8 mouse cellular contexts compared by ENCODE assay signal in genomic region chr1:34841709-34842388, GRCm38 (mm10). TPM values are rescaled to one million over a fixed set of nuclear protein-coding genes. Genes with fewer than 3 reads are reported as not detected.
DNase-seq lines count a peak whose midpoint lies in the region; ATAC-seq and TF ChIP-seq lines count a peak whose summit lies in the region.

No protein-coding gene starts in this region.

- H3K9ac ChIP-seq in liver, adult 2 months (ENCODE audit: low read depth, low read length) = peak overlapping the region; percentile 98; the same call in 1 of the 2 replicates
- H3K9ac ChIP-seq in embryonic facial prominence, embryonic 11.5 days (replicated peaks; ENCODE audit: low read length) = peak overlapping the region; percentile 94

- H3K27ac ChIP-seq in liver, adult 2 months (replicated peaks; ENCODE audit: insufficient read depth, low read depth, low read length) = peak overlapping the region; percentile 63
- peak overlapping the region; percentile 95; the same call in 1 of the 2 replicates for H3K27ac ChIP-seq in embryonic facial prominence, embryonic 11.5 days (replicated peaks; ENCODE audit: low read depth, low read length)
- H3K27ac ChIP-seq in limb, embryonic 10.5 days = peak overlapping the region; percentile 98

- WGBS in liver, adult 2 months = 2% methylated on average over 12 of the region's 12 CpGs
- WGBS in embryonic facial prominence, embryonic 11.5 days = 2% methylated on average over 12 of the region's 12 CpGs
- 1% methylated on average over 12 of the region's 12 CpGs for WGBS in limb, embryonic 10.5 days

- peaks cover 23% of the 10 kb centered on the region; the same call in 1 of the 2 replicates for H3K79me2 ChIP-seq in liver, adult 2 months (ENCODE audit: control insufficient read depth, insufficient read depth, low read length)

- H3K4me3 ChIP-seq in liver, adult 2 months (ENCODE audit: insufficient read depth, low read depth, low read length) = peak overlapping the region; percentile 89
- peak overlapping the region; percentile 70 for H3K4me3 ChIP-seq in embryonic facial prominence, embryonic 11.5 days (ENCODE audit: low read depth, low read length)
- peak overlapping the region; percentile 74 for H3K4me3 ChIP-seq in limb, embryonic 10.5 days

- no peaks in the 10 kb centered on the region for H3K27me3 ChIP-seq in liver, adult 2 months (ENCODE audit: control insufficient read depth, insufficient read depth, low read length)
- no peaks in the 10 kb centered on the region for H3K27me3 ChIP-seq in embryonic facial prominence, embryonic 11.5 days (ENCODE audit: control insufficient read depth, insufficient read depth, low read length)
- no peaks in the 10 kb centered on the region for H3K27me3 ChIP-seq in limb, embryonic 10.5 days (ENCODE audit: low read depth, poor library complexity, severe bottlenecking)

- no peaks in the 10 kb centered on the region for H3K36me3 ChIP-seq in liver, adult 2 months (ENCODE audit: control insufficient read depth, insufficient read depth, low read length)
- no peaks in the 10 kb centered on the region; the same call in 1 of the 2 replicates for H3K36me3 ChIP-seq in embryonic facial prominence, embryonic 11.5 days (replicated peaks; ENCODE audit: control insufficient read depth, insufficient read depth, low read depth, low read length)
- peaks cover 17% of the 10 kb centered on the region for H3K36me3 ChIP-seq in limb, embryonic 10.5 days

- no peaks in the 10 kb centered on the region for H3K9me3 ChIP-seq in embryonic facial prominence, embryonic 11.5 days (replicated peaks; ENCODE audit: control insufficient read depth, low read length)
- no peaks in the 10 kb centered on the region for H3K9me3 ChIP-seq in limb, embryonic 10.5 days (replicated peaks)

- peak overlapping the region; percentile 82 for H3K4me2 ChIP-seq in embryonic facial prominence, embryonic 11.5 days (ENCODE audit: low read depth, low read length)

- no peak for ATAC-seq in embryonic facial prominence, embryonic 11.5 days (replicated peaks; ENCODE audit: insufficient number of reproducible peaks, low FRiP score, low TSS enrichment, low read depth)

- TF ChIP-seq CTCF in liver, adult 2 months (IDR thresholded peaks at IDR 0.05; ENCODE audit: low read depth, low read length) = no peak

- H3K4me1 ChIP-seq in liver, adult 2 months (ENCODE audit: control insufficient read depth, insufficient read depth, low read length) = peaks cover 16% of the 10 kb centered on the region
- no peaks in the 10 kb centered on the region; the same call in 1 of the 2 replicates for H3K4me1 ChIP-seq in embryonic facial prominence, embryonic 11.5 days (ENCODE audit: control insufficient read depth, insufficient read depth, low read length)
- peaks cover 23% of the 10 kb centered on the region for H3K4me1 ChIP-seq in limb, embryonic 10.5 days

- TF ChIP-seq POLR2A in liver, adult 2 months (IDR thresholded peaks at IDR 0.05; ENCODE audit: extremely low read depth, insufficient read depth, low read length) = no peak

- peak; percentile 47 for DNase-seq in liver, adult 2 months (ENCODE audit: extremely low read depth, low read depth, low spot score)
- DNase-seq in liver = no peak
- peak; percentile 30 for DNase-seq in embryonic facial prominence, embryonic 11.5 days (ENCODE audit: low spot score)
- DNase-seq in limb, embryonic 10.5 days (ENCODE audit: low spot score) = no peak
- peak; percentile 57 for DNase-seq in retina, embryonic 14.5 days (ENCODE audit: low spot score)
- no peak for DNase-seq in frontal cortex, postnatal 14 days (ENCODE audit: low spot score in 2 of 2)
- DNase-seq in urinary bladder, postnatal 25 days (ENCODE audit: low spot score) = no peak
- DNase-seq in B cell, adult 2 months = no peak

RNA-seq across cellular contexts. Expression of gene Fam168b, which starts 1.0 kb away (rescaled TPM):
- total RNA-seq in liver, adult 2 months (2014; rRNA removed) = 16.6 and 23.3 TPM in 2 replicates
- polyA plus RNA-seq in liver, adult 2 months (2012; rRNA removed) = 105 and 117 TPM in 2 replicates
- 92.8 and 94.8 TPM in 2 replicates for polyA plus RNA-seq in embryonic facial prominence, embryonic 11.5 days (2014; fragmentation: Nextera tagmentation; extraction: Ambion mirVana)
- polyA plus RNA-seq in limb, embryonic 10.5 days (2016; fragmentation: Nextera tagmentation; extraction: Ambion mirVana) = 119 and 135 TPM in 2 replicates

RNA-seq across cellular contexts. Expression of gene Plekhb2, which starts 7.9 kb away (rescaled TPM):
- 10.6 and 12.8 TPM in 2 replicates for total RNA-seq in liver, adult 2 months (2014; rRNA removed)
- polyA plus RNA-seq in liver, adult 2 months (2012; rRNA removed) = 6.7 and 14.5 TPM in 2 replicates
- 24.7 and 25.6 TPM in 2 replicates for polyA plus RNA-seq in embryonic facial prominence, embryonic 11.5 days (2014; fragmentation: Nextera tagmentation; extraction: Ambion mirVana)
- 19.0 and 19.2 TPM in 2 replicates for polyA plus RNA-seq in limb, embryonic 10.5 days (2016; fragmentation: Nextera tagmentation; extraction: Ambion mirVana)

Comparison
In these comparisons a context has a peak if more than half of its experiments do, and no peak if none do; other contexts are left out.
1. DNase-seq: peak in liver, adult 2 months (single experiment), embryonic facial prominence, embryonic 11.5 days (single experiment) and retina, embryonic 14.5 days (single experiment); none in liver (single experiment), limb, embryonic 10.5 days (single experiment), frontal cortex, postnatal 14 days (0 of 2), urinary bladder, postnatal 25 days (single experiment) and B cell, adult 2 months (0 of 2).
2. Peak in every context shown above with its lines, with median percentiles within 50 percentile points of each other: H3K27ac ChIP-seq and H3K4me3 ChIP-seq.